Mouse (Mus musculus) frontal cortex, adult 2 months (tissue): ENCODE measurements around the gene Wipf3. TPM values are rescaled to one million over a fixed set of nuclear protein-coding genes. Genes with fewer than 3 reads are reported as not detected.

Experiments used
- DNase-seq, 2 experiments: peaks; one replicate each; pipeline ENCODE4 v3.0.0; 2022; ENCODE audit warnings: low spot score in 1 of 2; ENCODE audit errors: extremely low spot score in 1 of 2
- polyA plus RNA-seq: library from polyadenylated mRNA; depleted of rRNA; stranded (reverse); fragments of >200 nt; gene quantifications from 2 replicates; pipeline ENCODE4 v1.2.3, GENCODE M21; 2012; rRNA removed

Wipf3 gene
- polyA plus RNA-seq, 1 experiment = 82.1 TPM

DNA sequence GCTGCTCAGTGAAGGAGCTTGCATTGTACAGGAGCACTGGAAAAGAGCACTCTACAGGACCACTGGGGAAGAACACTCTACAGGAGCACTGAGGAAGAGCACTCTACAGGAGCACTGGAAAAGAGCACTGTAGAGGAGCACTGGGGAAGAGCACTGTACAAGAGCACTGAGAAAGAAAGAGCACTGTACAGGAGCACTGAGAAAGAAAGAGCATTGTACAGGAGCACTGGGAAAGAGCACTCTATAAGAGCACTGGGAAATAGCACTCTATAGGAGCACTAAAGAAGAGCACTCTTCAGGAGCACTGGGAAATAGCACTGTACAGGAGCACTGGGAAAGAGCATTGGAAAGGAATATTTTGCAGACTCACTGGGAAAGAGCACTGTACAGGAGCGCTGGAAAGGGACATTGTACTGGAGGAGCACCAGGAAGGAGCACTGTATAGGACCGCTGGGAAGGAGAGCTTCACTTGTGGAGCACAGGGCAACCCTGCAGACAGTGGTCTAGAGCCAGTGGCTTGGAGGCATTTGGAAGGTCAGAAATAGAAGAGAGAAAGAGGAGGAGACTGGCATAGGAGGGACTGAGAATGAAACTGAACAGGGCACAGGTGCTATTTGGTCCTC, 87.2 kb downstream of the Wipf3 start:
- DNase-seq = no peak

DNA sequence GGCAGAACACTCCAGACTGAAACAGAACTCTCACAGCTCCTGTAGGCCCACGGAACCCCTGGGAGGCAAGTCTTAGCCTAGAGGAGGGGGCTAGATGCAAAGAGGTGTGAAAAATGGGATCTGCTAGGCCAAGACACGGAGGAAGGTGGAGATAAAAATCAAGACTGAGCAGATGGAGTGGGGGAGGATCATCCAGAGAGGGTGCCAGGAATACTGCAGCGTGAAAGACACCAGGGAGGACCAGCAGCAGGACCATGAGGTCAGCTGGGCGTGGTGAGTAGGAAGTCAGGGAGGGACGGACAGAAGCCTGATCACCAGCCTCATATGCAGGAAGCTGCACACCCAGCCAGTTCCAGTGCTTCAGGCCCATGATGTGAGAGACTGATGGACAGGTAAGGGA, 89.4 kb downstream of the Wipf3 start:
- DNase-seq = peak in 1 of 2 experiments; percentile 52

DNA sequence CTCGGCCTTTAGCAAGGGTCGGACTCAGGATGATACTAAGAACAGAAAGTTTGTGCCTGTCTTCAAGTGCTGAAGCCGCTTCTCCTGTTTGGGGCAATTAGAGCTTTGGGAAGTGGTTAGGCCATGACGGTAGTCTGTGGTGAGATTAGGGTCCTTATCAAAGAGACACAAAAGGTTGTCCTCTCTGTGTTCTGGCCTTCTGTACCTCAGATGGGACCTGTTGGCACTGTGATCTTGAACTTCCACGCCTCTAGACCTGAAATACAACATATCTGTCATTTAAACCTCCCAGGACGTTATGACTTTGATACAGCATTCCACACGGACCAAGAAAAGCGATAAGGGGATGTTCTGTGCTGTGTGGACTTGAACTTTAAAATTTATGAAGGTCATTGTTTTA, 99.3 kb downstream of the Wipf3 start:
- no peak for DNase-seq

DNA sequence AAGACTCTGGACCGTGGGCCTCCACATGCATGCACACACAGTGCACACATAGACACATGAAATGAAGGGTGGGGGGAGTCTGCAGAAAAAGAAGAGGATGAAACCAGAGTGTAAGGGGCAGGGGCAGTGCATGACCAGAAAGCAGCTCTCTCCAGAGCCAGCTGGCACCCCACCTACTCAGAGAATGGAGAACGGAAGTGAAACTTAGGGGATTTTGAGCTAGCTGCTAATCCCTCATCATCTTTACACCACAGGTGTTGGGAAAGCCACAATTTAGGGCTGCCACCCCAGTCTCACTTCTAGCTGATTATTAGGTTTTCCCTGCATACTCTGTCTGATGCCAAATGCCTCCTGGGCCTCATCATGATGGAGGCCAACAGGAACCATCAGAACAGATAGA, 100.8 kb downstream of the Wipf3 start:
- no peak for DNase-seq

DNA sequence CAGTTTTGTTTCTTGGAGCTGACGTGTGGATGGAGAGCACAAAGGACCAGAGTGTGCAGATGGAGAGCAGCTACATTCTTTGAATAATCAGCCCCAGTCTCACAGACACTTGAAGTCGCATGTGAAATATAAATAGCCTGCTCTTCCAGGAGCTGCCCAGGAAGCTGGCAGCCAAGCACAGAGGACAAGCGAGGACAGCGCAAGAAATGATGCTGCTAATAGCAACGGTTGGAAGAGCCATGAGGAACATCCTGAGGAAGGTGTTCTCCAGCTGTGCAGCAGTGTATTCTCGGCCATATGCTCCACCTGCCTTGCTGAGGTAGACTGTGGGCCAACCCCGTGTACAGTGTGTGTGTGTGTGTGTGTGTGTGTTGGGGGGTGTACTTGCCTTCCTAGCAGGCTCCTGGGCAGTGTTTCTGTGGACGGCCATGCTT, 101.7 kb downstream of the Wipf3 start:
- peak; percentile 51 to 67 for DNase-seq

DNA sequence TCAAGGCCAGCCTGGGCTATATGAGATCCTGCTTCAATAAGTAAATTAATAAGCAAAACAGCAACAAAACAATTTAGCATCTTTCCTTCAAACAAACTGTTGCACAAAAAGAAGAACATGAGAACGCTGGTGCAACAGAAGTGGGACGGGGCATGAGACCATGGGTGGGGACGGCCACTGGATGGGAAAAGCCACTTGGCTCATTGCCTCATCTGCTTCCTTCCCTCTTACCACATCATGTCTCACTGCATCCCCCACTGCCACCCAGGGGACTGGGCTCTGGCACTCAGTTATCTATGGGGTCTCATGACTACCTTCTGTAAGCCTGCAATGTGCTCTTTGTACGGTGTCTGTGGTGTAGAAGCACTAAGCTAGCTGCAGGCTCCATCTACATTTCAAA, 106.1 kb downstream of the Wipf3 start:
- DNase-seq = no peak

DNA sequence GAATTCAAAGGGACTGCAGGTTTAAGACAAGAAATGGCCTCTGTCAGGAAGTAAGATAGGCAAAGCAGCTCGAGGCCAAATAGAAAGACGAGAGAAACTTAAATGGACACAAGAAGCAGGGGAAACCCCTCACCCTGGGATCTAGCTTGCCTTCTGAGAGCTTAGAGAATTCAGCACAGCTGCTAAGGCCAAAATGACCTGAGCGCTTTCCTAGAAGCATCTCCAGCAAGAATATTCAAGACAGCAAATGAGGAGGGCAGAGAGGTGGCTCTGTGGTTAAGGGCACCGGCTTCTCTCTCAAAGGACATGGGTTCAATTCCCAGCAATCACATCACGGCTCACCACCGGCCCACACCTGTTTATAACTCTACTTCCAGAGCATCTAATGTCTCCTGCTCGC, 107.7 kb downstream of the Wipf3 start:
- no peak for DNase-seq

DNA sequence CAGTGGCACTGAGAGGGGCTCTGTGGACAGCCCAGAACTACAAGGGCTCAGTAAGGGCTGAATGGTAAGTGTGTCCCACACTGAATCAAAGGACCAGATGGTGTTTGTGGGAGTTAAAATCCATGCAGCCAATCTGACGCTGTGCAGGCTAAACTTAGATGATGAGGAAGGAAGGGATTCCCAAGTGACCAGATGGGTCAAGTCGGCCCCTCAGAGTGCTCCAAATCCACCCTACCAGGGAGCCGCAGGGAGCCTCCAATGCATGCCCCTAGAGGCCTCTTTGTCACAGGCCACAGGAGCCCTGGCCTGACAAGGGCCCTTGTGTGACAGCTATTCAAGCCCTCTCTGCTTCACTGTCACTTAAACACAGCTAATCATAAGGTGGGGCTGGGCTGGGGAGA, 109.4 kb downstream of the Wipf3 start:
- DNase-seq = peak in 1 of 2 experiments; percentile 60

DNA sequence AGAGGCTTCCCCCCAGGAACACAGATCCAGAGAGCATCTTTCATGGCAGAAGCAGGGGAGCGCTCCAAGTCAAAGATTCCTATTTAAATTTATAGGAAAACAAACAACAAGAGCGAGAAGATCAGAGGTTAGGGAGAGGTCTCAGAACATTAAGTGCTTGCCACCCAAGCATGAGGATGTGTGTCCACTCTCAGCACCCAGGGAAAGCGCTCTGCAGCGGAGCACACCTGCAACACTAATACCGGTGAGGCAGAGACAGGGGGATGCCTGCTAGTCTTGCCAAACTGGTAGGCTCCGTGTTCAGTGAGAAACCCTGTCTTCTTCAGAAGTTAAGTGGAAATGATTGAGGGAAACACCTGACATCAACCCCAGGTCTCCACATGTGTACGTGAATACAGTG, 110.0 kb downstream of the Wipf3 start:
- no peak for DNase-seq

DNA sequence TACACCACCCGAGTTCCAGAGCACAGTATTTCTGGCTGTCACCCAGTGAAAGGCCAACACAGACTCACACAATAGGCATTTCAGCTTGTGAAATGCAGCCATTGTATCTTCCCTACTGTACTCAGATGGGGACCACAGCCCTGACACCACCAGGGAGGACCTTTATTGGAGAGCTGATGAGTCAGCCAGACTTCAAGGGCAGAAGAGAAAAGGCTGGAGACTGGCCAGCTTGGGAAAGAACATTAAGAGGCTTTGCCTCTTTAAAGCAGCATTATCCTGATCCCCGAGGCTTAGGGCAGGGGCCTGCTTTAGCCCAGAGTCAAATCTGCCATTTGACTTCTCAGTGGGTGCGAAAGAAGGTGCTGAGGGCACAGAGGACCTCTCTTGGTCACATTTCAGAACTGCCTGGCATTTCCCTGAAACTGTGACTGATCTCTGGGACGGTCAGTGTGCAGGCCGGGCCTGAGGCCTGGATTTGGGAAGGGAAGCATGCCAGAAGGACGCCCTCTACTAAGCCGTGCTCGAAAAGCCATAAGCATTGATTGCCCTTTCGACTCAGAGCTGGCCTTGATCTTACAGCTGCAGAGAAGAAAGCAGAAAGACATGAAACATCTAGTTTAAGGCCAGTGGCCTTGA, 111.0 kb downstream of the Wipf3 start:
- DNase-seq = no peak

DNA sequence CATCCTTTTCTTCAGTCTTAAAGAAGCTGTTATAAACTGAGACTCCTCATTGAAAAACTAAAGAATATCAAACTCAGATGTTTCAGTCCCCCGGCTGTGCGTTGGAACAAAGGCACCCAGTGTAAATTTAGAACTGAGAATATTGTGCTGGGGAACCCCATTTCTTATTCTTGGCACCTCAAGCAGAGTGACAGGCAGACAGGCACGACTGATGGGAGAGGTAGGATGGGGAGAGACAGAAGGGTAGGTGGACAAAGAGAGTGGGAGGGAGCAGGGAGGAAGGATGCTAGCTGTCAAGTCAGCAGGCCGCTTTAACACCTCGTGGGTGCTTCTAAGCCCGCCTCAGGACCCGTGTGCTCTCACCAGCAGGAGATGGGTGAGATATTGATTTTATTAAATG, 113.4 kb downstream of the Wipf3 start:
- peak in 1 of 2 experiments; percentile 58 for DNase-seq

DNA sequence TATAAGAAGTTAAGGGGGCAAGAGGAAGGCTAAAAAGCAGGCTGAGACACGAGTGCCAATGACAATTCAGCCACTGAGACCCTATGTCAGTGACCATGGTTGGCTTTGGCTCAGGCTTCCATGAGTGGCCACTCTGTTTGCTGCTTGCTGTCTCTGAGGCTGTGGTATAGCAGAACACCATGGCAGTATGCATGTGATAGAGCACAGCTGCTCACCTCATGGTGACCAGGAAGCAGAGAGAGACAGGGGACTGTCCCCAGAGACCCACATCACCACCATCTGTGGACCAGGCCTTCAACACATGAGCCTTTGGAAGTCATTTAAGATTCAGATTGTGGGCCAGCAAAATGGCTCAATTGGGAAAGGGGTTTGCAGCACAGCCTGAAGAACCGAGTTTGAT, 114.2 kb downstream of the Wipf3 start:
- DNase-seq = no peak

DNA sequence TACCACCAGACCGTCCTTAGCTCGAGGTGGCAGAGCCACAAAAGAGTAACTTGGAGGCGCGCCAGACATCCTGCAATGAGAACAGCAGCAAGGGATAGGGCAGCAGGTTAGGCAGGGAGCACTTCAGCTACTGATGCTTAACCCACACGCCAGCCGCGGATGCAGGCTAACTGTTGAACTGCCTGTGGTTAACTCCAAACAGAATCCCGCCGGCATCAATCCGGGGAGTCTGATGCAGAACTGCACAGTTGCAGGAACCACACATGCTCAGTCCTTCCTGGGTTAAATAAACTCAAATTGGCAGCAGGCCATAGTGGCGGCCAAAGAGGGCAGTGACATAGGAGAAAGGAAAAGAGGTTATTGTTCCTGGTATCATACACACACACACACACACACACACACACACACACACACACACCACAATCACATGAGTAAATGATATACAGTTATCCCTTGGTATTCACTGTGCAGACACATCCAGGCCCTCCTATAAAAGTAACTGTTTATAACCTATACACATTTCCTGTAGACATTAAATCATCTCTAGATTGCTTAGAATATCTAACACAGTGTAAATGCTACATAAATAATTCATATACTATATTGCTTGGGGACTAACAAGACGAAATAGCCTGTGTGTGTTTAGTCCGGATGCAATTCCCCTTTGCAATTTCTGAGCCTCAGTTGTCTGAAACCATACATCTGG, 119.1 kb downstream of the Wipf3 start:
- no peak for DNase-seq

DNA sequence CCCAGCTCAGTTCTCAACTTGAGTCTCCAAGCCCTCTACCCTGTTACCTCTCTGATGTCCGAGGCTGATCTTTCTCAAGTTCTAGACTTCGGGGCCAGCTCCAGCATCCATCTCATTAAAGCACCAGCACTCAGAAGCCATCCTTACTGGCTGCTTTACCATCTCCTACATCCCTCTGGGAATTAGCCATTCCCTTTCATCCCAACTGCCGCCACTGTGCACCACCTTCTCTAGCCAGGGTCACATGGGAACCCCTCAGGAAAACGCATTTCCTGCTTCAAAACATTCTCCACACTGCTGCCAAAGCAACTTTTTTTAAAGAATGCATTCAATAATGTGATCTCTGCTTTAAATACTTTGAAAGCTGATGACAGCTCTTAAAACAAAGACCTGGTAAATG, 119.9 kb downstream of the Wipf3 start:
- DNase-seq = no peak

DNA sequence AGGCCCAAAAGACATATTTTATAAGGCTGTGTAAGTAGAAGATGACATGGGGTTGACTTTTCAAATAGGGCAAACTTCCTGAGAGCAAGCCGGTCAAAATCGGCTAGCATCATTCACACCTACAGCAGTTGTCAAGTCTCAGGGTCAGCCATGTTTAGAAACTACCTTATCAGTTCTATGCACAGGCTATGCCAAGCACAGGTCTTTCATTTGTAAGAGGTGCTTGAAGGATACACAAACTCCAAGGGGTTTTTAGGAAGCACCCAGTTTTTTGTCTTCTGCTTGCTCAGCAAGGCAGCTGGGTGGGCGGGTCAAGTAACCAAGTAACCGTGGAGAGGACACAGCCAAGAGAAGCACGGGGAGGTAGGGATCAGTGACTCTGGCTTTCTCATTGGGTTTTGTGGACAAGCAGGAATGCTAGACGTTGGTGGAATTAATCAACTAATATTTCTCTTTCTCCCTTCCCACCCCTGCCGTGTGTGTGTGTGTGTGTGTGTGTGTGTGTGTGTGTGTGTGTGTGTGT, 121.5 kb downstream of the Wipf3 start:
- DNase-seq = no peak

DNA sequence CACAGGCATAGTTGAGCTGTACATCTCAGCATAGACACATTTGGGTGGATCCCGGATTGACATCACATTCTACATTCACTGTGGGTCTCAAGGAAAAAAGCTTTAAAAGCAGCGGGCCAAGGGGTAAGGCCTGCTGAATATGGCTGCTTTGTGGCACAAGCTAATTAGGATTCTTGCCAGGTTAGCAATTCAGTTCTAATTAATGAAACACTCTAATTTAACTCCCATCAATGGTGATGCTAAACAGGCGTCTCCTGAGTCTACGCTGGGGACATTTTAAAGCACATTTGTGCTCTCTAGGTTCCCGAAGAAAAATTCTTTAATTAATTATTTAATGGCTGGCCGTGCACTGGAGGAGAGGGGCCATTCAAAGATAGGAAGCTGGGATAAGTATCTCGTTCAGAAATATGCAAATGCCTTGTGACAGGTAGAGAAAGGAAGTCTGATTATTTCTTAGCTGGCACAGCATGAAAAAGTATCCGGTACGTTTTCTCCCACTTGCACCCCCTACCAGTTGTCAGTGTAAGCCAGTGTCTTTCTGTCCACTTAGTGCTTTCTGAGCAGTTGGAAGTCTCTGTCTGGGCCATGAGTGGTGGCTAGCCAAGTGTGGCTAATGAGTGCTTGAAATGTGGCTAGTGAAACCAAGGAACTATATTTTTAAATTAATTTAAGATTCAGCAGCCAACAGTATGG, 123.5 kb downstream of the Wipf3 start:
- DNase-seq = no peak

Other genes with a start within 250 kb of the Wipf3 start
- 0.95 and 1.2 TPM in 2 replicates for gene Prr15, start 103.8 kb upstream of the Wipf3 start, polyA plus RNA-seq
- gene Scrn1, start 136.9 kb downstream of the Wipf3 start, polyA plus RNA-seq = 101 and 121 TPM in 2 replicates
- gene Plekha8, start 165.5 kb downstream of the Wipf3 start, polyA plus RNA-seq = 7.6 and 8.0 TPM in 2 replicates
- 12.7 and 13.7 TPM in 2 replicates for gene Fkbp14, start 167.7 kb downstream of the Wipf3 start, polyA plus RNA-seq